Mouse (Mus musculus) hindbrain, embryonic 16.5 days (tissue): ENCODE measurements around the gene Slc9a2. TPM values are rescaled to one million over a fixed set of nuclear protein-coding genes. Genes with fewer than 3 reads are reported as not detected.

ENCODE experiments used
- ATAC-seq: fragments of 200-750 bp; cut with Nextera tagmentation; 2 replicates; pipeline ENCODE4 v1.8.0; 2017; ENCODE audit warnings: moderate TSS enrichment, moderate library complexity
- H3K27ac ChIP-seq: fragments of 300-500 bp; sonication (generic); 2 replicates; pipeline ENCODE4 v1.5.1; 2014; ENCODE audit warnings: low read depth, mild to moderate bottlenecking, control low read depth, low read length, moderate library complexity
- H3K27me3 ChIP-seq: fragments of 300-500 bp; sonication (generic); replicated peaks from 2 replicates; pipeline ENCODE4 v1.6.1; 2014; ENCODE audit warnings: low read length; ENCODE audit not compliant: control insufficient read depth, insufficient read depth
- H3K36me3 ChIP-seq: fragments of 300-500 bp; sonication (generic); 2 replicates; pipeline ENCODE4 v1.6.1; 2014; ENCODE audit warnings: mild to moderate bottlenecking, low read length, moderate library complexity, mixed read lengths; ENCODE audit not compliant: control insufficient read depth, insufficient read depth
- H3K4me1 ChIP-seq: fragments of 300-500 bp; sonication (generic); 2 replicates; pipeline ENCODE4 v1.6.1; 2014; ENCODE audit warnings: low read depth, low read length; ENCODE audit not compliant: control insufficient read depth, insufficient read depth
- H3K4me2 ChIP-seq: fragments of 300-500 bp; sonication (generic); 2 replicates; pipeline ENCODE4 v1.6.1; 2014; ENCODE audit warnings: mild to moderate bottlenecking, low read length, control low read depth, moderate library complexity
- H3K4me3 ChIP-seq: fragments of 300-500 bp; sonication (generic); 2 replicates; pipeline ENCODE4 v1.5.1; 2014; ENCODE audit warnings: mild to moderate bottlenecking, low read length, control low read depth, moderate library complexity
- H3K9ac ChIP-seq: fragments of 300-500 bp; sonication (generic); 2 replicates; pipeline ENCODE4 v1.6.1; 2014; ENCODE audit warnings: low read depth, mild to moderate bottlenecking, control low read depth, low read length, moderate library complexity
- H3K9me3 ChIP-seq: fragments of 300-500 bp; sonication (generic); 2 replicates; pipeline ENCODE4 v1.6.1; 2014; ENCODE audit warnings: mild to moderate bottlenecking, low read length, moderate library complexity; ENCODE audit not compliant: control insufficient read depth
- WGBS: fragments of 180-500 bp; shearing (Covaris S2); extraction: QIAGEN DNeasy Blood & Tissue Kit; methylation state at CpG from one replicate; pipeline ENCODE4 v1.1.7; 2014; 5-methylcytosine and 5-hydroxymethylcytosine counted together
- polyA plus RNA-seq: library from polyadenylated mRNA; unstranded; fragments of >200 nt; fragmentation: Nextera tagmentation; extraction: Ambion mirVana; gene quantifications from 2 replicates; pipeline ENCODE4 v1.2.1, GENCODE M21; 2015

Slc9a2 gene
- polyA plus RNA-seq, 1 experiment from 2014 or later: 0.49 TPM

DNA sequence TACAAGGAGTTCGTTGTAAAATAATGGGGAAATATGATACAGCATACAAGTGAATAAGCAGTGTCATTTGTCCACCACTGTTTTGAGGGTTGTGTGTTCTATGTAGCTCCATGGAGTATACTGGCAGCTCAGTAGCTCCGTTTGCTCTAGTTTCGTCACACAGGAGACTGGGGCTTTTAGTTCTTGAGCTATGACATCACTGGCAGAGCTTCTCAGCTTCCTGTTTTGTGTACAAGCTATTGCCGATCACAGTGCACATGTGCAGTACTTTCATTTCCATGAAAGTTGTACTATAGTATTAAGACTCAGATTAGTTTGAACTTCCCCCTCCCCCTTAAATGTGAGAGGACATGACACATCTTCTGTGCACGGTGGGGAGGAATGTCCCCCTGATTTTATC, 65.7 kb downstream of the Slc9a2 start:
- WGBS: 88% methylated on average over 5 of the region's 5 CpGs
- H3K9me3 ChIP-seq: no peaks in the 10 kb centered on the region
- ATAC-seq: no peak
- H3K27me3 ChIP-seq: no peaks in the 10 kb centered on the region
- no peak overlapping the region for H3K27ac ChIP-seq
- H3K36me3 ChIP-seq: no peaks in the 10 kb centered on the region
- H3K9ac ChIP-seq: no peak overlapping the region
- H3K4me3 ChIP-seq: no peak overlapping the region
- H3K4me1 ChIP-seq: no peaks in the 10 kb centered on the region
- H3K4me2 ChIP-seq: no peak overlapping the region

GRCm38 (mm10) chr1:40759751-40760445, 79.5 kb downstream of the Slc9a2 start:
- Histone ChIP-seq H3K4me3 (no peak overlapping the region), H3K9me3 (no peaks in the 10 kb centered on the region), H3K9ac (no peak overlapping the region), H3K27me3 (no peaks in the 10 kb centered on the region), H3K4me2 (no peak overlapping the region), H3K4me1 (no peaks in the 10 kb centered on the region), H3K27ac (no peak overlapping the region), H3K36me3 (no peaks in the 10 kb centered on the region)
- no peak for ATAC-seq
- 90% methylated on average over 6 of the region's 6 CpGs for WGBS

- WGBS: 68% methylated on average over 1 of the region's 1 CpGs
- H3K27me3 ChIP-seq: no peaks in the 10 kb centered on the region
- H3K9me3 ChIP-seq: no peaks in the 10 kb centered on the region
- no peaks in the 10 kb centered on the region for H3K4me1 ChIP-seq
- ATAC-seq: no peak
- H3K36me3 ChIP-seq: no peaks in the 10 kb centered on the region
- H3K4me2 ChIP-seq: no peak overlapping the region
- no peak overlapping the region for H3K9ac ChIP-seq
- no peak overlapping the region for H3K4me3 ChIP-seq
- H3K27ac ChIP-seq: no peak overlapping the region
Observed at GRCm38 (mm10) chr1:40764042-40764441, 83.7 kb downstream of the Slc9a2 start.

GRCm38 (mm10) chr1:40764701-40765275, 84.4 kb downstream of the Slc9a2 start:
- Histone ChIP-seq H3K9me3 (no peaks in the 10 kb centered on the region), H3K36me3 (no peaks in the 10 kb centered on the region), H3K4me1 (no peaks in the 10 kb centered on the region), H3K27ac (no peak overlapping the region), H3K4me2 (no peak overlapping the region), H3K4me3 (no peak overlapping the region), H3K27me3 (no peaks in the 10 kb centered on the region), H3K9ac (no peak overlapping the region)
- ATAC-seq: no peak
- 90% methylated on average over 15 of the region's 15 CpGs for WGBS

- Histone ChIP-seq H3K9me3 (no peaks in the 10 kb centered on the region), H3K4me3 (no peak overlapping the region), H3K4me2 (no peak overlapping the region), H3K27ac (no peak overlapping the region), H3K9ac (no peak overlapping the region), H3K27me3 (no peaks in the 10 kb centered on the region), H3K36me3 (no peaks in the 10 kb centered on the region), H3K4me1 (no peaks in the 10 kb centered on the region)
- ATAC-seq: no peak
- 90% methylated on average over 12 of the region's 12 CpGs for WGBS
Observed at GRCm38 (mm10) chr1:40765521-40765920, 85.1 kb downstream of the Slc9a2 start.

DNA sequence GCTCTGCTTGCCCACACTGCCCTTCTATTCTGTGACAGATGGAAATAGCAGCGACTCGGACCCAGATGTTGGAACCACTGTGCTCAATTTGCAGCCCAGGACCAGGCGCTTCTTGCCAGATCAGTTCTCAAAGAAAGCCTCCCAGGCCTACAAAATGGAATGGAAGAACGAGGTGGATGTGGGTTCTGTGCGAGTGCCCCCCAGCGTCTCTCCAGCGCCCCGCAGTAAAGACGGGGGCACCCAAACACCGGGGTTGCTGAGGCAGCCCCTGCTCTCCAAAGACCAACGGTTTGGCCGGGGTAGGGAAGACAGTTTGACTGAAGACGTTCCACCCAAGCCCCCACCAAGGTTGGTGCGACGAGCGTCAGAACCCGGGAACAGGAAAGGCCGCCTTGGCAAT, 87.2 kb downstream of the Slc9a2 start:
- Histone ChIP-seq H3K9ac (no peak overlapping the region), H3K4me1 (no peaks in the 10 kb centered on the region), H3K27me3 (no peaks in the 10 kb centered on the region), H3K36me3 (no peaks in the 10 kb centered on the region), H3K9me3 (no peaks in the 10 kb centered on the region), H3K4me3 (no peak overlapping the region), H3K4me2 (no peak overlapping the region), H3K27ac (no peak overlapping the region)
- WGBS: 90% methylated on average over 18 of the region's 18 CpGs
- no peak for ATAC-seq

DNA sequence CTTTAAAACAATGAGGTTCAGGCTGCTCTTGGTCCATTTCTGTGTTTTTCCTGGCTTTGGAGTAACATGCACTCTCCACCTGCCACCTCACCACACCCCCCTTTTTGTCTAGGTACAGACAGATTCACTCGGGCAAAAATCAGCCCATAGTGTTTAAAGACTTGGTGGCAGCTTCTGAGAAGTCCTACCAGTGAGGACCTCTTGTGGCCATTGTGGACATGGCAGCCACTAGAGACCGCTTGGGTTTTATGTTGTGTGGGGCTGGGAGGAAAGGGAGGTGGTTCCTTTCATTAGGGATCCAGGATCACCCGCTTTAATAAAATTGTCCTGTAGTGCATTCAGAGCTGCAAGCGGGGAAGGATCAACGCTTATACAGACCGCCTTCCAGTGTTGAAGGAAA, 88.2 kb downstream of the Slc9a2 start:
- Histone ChIP-seq H3K27me3 (no peaks in the 10 kb centered on the region), H3K9ac (no peak overlapping the region), H3K4me2 (no peak overlapping the region), H3K36me3 (peaks cover under 1% of the 10 kb centered on the region; the same call in 1 of the 2 replicates), H3K9me3 (no peaks in the 10 kb centered on the region), H3K27ac (no peak overlapping the region), H3K4me3 (no peak overlapping the region), H3K4me1 (no peaks in the 10 kb centered on the region)
- peak; percentile 11; the same call in 1 of the 2 replicates for ATAC-seq
- WGBS: 30% methylated on average over 6 of the region's 6 CpGs

- no peak overlapping the region for H3K27ac ChIP-seq
- ATAC-seq: peak; percentile 50
- no peaks in the 10 kb centered on the region for H3K27me3 ChIP-seq
- no peaks in the 10 kb centered on the region for H3K9me3 ChIP-seq
- H3K9ac ChIP-seq: no peak overlapping the region
- no peak overlapping the region for H3K4me2 ChIP-seq
- H3K4me1 ChIP-seq: no peaks in the 10 kb centered on the region
- WGBS: 52% methylated on average over 4 of the region's 4 CpGs
- H3K4me3 ChIP-seq: no peak overlapping the region
- peaks cover 6% of the 10 kb centered on the region; the same call in 1 of the 2 replicates for H3K36me3 ChIP-seq
Observed at GRCm38 (mm10) chr1:40769331-40769894, 89.0 kb downstream of the Slc9a2 start.

DNA sequence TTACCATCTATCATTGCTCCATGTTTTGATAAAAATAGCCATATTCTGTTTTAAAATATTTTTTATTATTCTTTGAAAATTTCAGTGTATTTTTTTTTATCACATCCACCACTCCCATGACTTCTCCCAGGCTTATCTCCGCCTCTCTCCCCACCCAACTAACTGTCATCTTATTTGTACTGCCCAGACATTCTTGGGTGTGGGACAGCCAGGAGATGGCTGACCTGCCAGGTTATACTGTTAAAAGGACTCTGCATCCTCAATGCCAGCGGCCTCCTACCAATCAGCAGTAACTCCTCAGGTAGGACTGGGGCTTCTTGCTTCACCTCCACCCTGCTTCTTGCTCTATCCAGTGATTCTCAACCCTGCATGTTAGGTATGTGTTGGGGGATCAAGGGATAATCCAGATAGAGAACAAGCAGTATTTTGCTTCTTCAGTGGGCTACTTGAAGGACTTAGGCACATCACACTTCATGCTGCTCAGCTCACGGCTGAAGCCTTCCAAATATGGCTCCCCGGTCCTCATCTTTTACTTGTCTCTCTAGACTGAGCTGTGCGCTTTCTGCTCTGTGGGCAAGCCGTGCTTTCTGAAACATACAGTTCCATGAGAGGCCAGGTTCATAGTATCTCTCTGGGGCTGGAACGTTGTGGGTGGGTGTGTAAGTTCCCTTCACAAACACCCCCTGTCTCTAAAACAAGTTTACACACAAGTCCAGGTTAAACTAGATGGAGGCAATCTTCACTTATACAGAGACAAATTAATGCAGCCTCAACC, 91.0 kb downstream of the Slc9a2 start:
- no peaks in the 10 kb centered on the region for H3K4me1 ChIP-seq
- no peak overlapping the region for H3K4me3 ChIP-seq
- 93% methylated on average over 7 of the region's 7 CpGs for WGBS
- H3K27me3 ChIP-seq: no peaks in the 10 kb centered on the region
- no peak for ATAC-seq
- peaks cover 6% of the 10 kb centered on the region; the same call in 1 of the 2 replicates for H3K36me3 ChIP-seq
- no peak overlapping the region for H3K9ac ChIP-seq
- H3K27ac ChIP-seq: no peak overlapping the region
- H3K4me2 ChIP-seq: no peak overlapping the region
- no peaks in the 10 kb centered on the region for H3K9me3 ChIP-seq
